Mouse (Mus musculus) embryonic facial prominence, embryonic 10.5 days (tissue): Measurements from ENCODE around the gene Vac14. TPM values are rescaled to one million over a fixed set of nuclear protein-coding genes. Genes with fewer than 3 reads are reported as not detected.

Experiments used
- DNase-seq: peaks from one replicate; pipeline ENCODE4 v3.0.0-alpha.2; 2017; ENCODE audit warnings: low spot score
- H3K27ac ChIP-seq: fragments of 300-500 bp; sonication (generic); replicated peaks from 2 replicates; pipeline ENCODE4 v1.5.1; 2016; ENCODE audit warnings: mild to moderate bottlenecking
- H3K27me3 ChIP-seq: fragments of 300-500 bp; sonication (generic); replicated peaks from 2 replicates; pipeline ENCODE4 v1.6.1; 2016; ENCODE audit warnings: low read depth, mild to moderate bottlenecking; ENCODE audit not compliant: poor library complexity, severe bottlenecking
- H3K36me3 ChIP-seq: fragments of 300-500 bp; sonication (generic); replicated peaks from 2 replicates; pipeline ENCODE4 v1.6.1; 2016; ENCODE audit warnings: mild to moderate bottlenecking, moderate library complexity
- H3K4me1 ChIP-seq: fragments of 300-500 bp; sonication (generic); 2 replicates; pipeline ENCODE4 v1.6.1; 2016
- H3K4me3 ChIP-seq: fragments of 300-500 bp; sonication (generic); 2 replicates; pipeline ENCODE4 v1.5.1; 2016; ENCODE audit warnings: mild to moderate bottlenecking, moderate library complexity
- H3K9me3 ChIP-seq: fragments of 300-500 bp; sonication (generic); 2 replicates; pipeline ENCODE4 v1.6.1; 2016; ENCODE audit warnings: mild to moderate bottlenecking
- WGBS: fragments of 180-500 bp; shearing (Covaris S2); methylation state at CpG from one replicate; pipeline ENCODE4 v1.1.7; 2016; 5-methylcytosine and 5-hydroxymethylcytosine counted together
- polyA plus RNA-seq: library from polyadenylated mRNA; unstranded; fragments of >200 nt; fragmentation: Nextera tagmentation; extraction: Ambion mirVana; gene quantifications from 2 replicates; pipeline ENCODE4 v1.2.1, GENCODE M21; 2016

Gene Vac14
- polyA plus RNA-seq, 1 experiment from 2014 or later = 26.2 TPM

DNA sequence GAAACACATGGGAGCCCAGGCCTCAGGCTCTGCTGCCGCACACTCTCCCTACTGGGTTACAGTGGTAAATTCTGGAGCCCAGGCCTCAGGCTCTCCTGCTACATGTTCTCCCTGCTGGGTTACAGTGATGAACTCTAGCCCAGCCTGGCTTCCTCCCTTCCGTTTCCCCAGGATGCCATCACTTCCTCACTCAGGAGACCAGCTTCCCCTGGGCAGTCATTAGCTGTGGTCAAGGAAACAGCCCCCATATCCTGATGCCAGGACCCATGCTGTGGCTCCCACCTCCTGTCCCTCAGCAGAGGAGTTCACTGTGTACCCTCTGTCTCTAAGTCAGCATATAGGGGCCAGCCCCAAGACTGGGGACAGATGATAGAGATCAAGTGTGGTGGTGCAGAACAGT, 53.7 kb downstream of the Vac14 start:
- Histone ChIP-seq H3K27ac (peak overlapping the region; percentile 24; the same call in 1 of the 2 replicates), H3K27me3 (no peaks in the 10 kb centered on the region), H3K9me3 (no peaks in the 10 kb centered on the region), H3K36me3 (peaks cover 73% of the 10 kb centered on the region), H3K4me1 (peaks cover 9% of the 10 kb centered on the region), H3K4me3 (no peak overlapping the region)
- 82% methylated on average over 2 of the region's 2 CpGs for WGBS
- DNase-seq = no peak

DNA sequence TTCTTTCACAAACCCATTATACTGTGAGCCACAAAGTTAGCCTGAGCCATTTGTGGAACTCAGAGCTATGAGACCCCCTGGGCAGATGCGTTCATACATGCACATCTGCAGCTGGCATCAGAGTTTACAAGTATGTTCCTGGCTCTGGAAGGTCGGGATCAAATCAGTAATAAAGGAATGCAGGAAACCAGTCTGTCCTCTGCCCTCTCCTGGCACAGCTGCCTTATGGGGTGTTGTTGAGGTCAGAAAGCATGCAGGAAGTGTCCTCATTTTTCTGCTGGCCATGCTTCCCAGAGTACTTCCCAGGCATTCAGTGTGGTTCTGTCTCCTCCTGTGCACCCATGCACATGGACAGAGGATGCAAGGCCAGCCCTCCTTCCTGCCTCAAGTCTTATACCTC, 54.8 kb downstream of the Vac14 start:
- WGBS = 81% methylated on average over 2 of the region's 2 CpGs
- Histone ChIP-seq H3K9me3 (no peaks in the 10 kb centered on the region), H3K36me3 (peaks cover 80% of the 10 kb centered on the region), H3K4me3 (no peak overlapping the region), H3K4me1 (peaks cover 19% of the 10 kb centered on the region), H3K27me3 (no peaks in the 10 kb centered on the region), H3K27ac (no peak overlapping the region)
- no peak for DNase-seq

DNA sequence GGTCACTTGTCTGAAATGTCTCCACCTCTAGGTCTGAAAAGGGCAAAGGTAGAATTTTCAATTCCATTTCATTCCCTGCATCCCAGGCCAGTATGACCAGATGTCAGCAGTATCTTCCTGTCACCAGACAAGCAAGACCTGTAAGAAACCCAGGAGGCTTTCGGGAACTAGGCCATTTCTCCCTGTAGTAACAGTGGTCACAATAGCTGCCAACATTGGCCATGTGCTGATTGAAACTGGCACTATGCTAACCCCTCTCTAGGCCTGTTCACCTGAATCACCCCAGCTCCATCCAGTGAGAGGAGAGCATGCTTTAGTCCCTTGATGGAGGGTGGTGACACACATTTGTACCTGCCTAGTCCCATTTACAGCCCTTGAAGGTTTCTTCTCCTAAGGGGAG, 56.2 kb downstream of the Vac14 start:
- WGBS = 95% methylated on average over 1 of the region's 1 CpGs
- H3K4me1 ChIP-seq = peaks cover 19% of the 10 kb centered on the region
- peaks cover 79% of the 10 kb centered on the region for H3K36me3 ChIP-seq
- no peaks in the 10 kb centered on the region for H3K9me3 ChIP-seq
- DNase-seq = no peak
- H3K27ac ChIP-seq = no peak overlapping the region
- H3K27me3 ChIP-seq = no peaks in the 10 kb centered on the region
- H3K4me3 ChIP-seq = no peak overlapping the region

DNA sequence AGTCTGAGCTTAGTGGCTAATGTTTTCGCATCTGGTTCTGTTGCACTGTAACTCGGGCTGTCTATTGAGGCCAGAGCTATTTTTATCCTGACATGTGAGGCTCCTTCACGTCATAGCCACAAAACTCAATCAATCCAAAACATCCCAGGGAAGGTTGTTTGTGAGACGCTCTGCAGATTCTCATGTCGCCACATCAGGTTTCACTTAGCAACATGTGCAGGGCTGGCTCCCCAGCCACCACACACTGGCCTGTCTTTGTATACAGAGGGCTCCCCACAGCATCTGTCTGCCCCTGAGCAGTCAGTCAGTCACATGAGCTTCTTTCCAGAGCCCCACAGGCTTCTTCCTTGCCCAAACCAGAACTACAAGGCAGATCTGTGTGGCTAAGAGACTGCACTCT, 58.3 kb downstream of the Vac14 start:
- Histone ChIP-seq H3K4me3 (no peak overlapping the region), H3K27me3 (no peaks in the 10 kb centered on the region), H3K27ac (peak overlapping the region; percentile 85), H3K9me3 (no peaks in the 10 kb centered on the region), H3K36me3 (peaks cover 64% of the 10 kb centered on the region), H3K4me1 (peaks cover 19% of the 10 kb centered on the region)
- DNase-seq = peak; percentile 76
- 53% methylated on average over 5 of the region's 5 CpGs for WGBS

DNA sequence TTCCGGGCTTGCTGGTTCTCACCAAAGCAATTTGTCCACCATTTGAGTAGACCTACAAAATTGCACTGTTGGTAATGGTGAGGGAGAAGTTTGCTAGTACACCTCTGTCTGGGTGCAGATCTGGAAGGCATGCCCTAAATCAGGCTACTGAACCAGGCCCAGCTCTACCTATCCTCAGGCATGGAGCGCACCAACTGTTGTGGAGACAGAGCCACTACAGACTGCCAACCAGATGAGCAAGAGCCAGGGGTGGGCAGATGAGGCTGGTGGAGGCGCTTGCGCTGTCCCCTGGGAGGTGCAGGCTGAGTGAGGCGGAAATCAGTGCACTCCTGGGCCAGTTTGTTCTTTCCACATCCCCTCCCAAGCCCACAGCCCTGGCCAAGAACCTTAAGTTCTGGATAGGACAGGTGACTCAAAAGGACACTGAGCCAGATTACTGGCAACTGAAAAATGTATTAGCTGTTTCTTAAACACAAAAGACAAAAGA, 58.8 kb downstream of the Vac14 start:
- H3K36me3 ChIP-seq = peaks cover 60% of the 10 kb centered on the region
- H3K4me3 ChIP-seq = no peak overlapping the region
- 83% methylated on average over 5 of the region's 5 CpGs for WGBS
- no peaks in the 10 kb centered on the region for H3K27me3 ChIP-seq
- DNase-seq = no peak
- H3K27ac ChIP-seq = peak overlapping the region; percentile 85
- H3K9me3 ChIP-seq = no peaks in the 10 kb centered on the region
- peaks cover 19% of the 10 kb centered on the region for H3K4me1 ChIP-seq

DNA sequence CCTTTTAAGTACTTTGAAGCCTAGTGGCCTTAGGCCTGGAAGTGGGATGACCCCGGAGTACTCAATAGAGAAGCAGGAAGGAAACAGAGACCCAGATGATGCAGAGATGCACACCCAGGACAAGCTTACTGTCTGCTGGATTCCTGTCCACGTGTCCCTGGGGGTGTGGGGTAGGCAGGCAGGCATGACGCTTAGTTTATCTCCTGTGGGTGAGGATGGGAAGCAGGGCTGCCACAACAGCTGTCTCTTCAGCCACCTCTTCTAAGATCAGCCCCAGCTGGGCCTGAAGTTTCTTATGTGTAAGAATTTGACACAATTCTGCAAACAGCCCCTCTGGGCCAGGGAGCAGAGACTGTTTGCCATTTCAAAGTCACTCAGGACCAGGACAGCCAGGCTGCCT, 60.6 kb downstream of the Vac14 start:
- Histone ChIP-seq H3K36me3 (peaks cover 61% of the 10 kb centered on the region), H3K4me1 (peaks cover 19% of the 10 kb centered on the region), H3K27ac (no peak overlapping the region), H3K4me3 (no peak overlapping the region), H3K27me3 (no peaks in the 10 kb centered on the region), H3K9me3 (no peaks in the 10 kb centered on the region)
- 73% methylated on average over 3 of the region's 3 CpGs for WGBS
- no peak for DNase-seq

DNA sequence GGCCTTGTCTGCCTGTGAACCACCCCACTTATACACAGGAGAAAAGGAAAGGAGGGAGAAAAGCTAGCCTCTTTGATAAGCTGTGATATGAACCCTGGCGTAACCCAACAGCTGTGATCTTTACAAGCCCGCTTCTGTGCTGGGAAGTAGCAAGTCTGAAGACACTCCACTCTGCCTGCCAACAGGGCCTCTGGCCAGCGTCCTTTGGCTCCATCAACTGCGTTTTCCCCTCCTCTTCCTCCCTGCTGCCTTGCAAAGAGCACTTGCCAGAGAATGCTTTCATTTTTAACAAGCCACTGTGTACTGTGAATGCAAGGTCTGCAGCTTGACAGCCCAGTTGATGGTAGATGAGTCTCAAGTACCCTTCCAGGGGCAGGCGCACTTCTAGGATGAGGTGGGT, 69.3 kb downstream of the Vac14 start:
- WGBS = 94% methylated on average over 5 of the region's 5 CpGs
- Histone ChIP-seq H3K9me3 (no peaks in the 10 kb centered on the region), H3K27me3 (no peaks in the 10 kb centered on the region), H3K4me3 (no peak overlapping the region), H3K36me3 (peaks cover 82% of the 10 kb centered on the region), H3K4me1 (peaks cover 8% of the 10 kb centered on the region), H3K27ac (no peak overlapping the region; the same call in 1 of the 2 replicates)
- no peak for DNase-seq

DNA sequence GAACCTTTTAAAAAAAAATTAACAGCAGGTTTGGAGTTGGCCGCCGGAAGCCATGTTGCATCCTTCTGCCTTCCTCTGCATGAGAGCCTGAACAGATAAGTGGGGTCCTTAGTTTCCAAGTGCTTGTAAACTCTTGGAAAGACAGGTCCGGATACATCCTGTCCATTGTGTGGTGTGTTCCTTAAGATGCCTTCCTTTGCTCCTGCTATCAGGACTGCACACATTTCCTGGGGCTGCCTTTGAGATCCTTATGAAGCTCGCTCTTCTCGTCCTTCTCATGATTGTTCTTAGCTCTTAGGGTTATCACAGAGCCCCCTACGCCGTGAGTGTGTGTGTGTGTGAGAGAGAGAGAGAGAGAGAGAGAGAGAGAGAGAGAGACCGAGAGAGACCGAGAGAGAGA, 71.6 kb downstream of the Vac14 start:
- no peak for DNase-seq
- Histone ChIP-seq H3K36me3 (peaks cover 73% of the 10 kb centered on the region), H3K27me3 (no peaks in the 10 kb centered on the region), H3K4me1 (peaks cover 8% of the 10 kb centered on the region), H3K9me3 (no peaks in the 10 kb centered on the region), H3K27ac (no peak overlapping the region), H3K4me3 (no peak overlapping the region)
- WGBS = 82% methylated on average over 9 of the region's 9 CpGs

DNA sequence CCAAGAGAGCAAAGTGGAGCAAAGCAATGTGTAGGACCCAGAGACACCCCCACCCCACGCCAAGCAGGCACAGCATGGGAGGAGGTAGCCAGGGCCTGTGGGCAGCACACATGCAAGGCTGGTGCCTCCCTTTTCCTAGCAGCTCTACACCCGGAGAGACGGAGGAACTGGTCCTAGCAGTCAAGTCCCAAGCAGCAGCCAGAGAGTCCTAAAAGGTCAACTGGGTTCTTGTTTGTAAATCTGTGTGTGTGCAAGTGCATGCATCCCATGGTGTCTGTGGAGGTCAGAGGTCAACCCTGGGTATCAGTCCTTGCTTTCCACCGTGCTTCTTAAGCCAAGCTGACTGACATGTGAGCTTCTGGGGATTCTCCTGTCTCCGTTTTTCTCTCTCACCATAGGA, 75.8 kb downstream of the Vac14 start:
- H3K9me3 ChIP-seq = no peaks in the 10 kb centered on the region
- WGBS = 63% methylated on average over 5 of the region's 5 CpGs
- no peaks in the 10 kb centered on the region for H3K27me3 ChIP-seq
- peaks cover 57% of the 10 kb centered on the region for H3K36me3 ChIP-seq
- peaks cover 3% of the 10 kb centered on the region for H3K4me1 ChIP-seq
- H3K27ac ChIP-seq = no peak overlapping the region
- H3K4me3 ChIP-seq = no peak overlapping the region
- no peak for DNase-seq

DNA sequence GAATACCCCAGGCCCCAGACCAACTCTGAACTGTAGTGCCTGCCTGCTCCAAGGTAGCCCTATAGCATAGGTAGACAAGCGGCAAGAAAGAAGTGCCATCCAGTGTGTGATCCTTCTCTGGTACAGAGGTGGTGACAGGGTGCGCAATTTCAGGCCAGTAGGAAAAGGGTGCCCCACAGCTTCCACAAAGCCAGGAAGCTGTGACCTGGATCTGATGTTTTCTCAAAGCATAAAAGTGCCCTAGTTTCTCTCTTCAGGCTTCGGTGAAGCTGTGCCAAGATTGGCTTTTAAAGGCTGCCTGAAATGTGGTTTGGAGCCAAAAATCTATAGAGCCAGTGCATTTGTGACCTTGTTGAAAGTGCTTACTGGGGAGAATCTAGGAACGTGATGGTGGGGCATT, 76.4 kb downstream of the Vac14 start:
- no peaks in the 10 kb centered on the region for H3K9me3 ChIP-seq
- no peak overlapping the region for H3K27ac ChIP-seq
- WGBS = 91% methylated on average over 4 of the region's 4 CpGs

DNA sequence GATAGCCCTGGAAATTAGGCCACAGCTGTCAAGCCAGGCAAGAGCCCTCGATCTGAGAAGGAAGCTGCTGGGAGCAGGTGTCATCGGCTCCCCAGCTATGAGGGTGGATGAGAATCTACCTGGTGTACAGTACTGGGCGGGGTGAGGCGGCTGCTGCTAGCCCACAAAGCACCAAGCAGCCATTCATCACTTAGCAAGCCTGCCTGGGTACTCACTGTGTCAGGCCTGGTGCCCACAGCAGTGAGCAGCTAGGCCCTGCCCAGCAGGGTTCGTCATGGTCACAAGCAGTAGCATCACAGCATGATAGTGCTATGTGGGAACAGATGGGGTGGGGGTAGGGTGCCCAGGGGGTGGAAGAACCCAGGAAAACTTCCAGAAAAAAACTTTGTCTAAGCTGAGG, 77.0 kb downstream of the Vac14 start:
- no peak for DNase-seq
- H3K4me1 ChIP-seq = no peaks in the 10 kb centered on the region
- H3K9me3 ChIP-seq = no peaks in the 10 kb centered on the region
- peaks cover 52% of the 10 kb centered on the region for H3K36me3 ChIP-seq
- no peaks in the 10 kb centered on the region for H3K27me3 ChIP-seq
- 89% methylated on average over 5 of the region's 5 CpGs for WGBS
- H3K27ac ChIP-seq = no peak overlapping the region
- H3K4me3 ChIP-seq = no peak overlapping the region

More for the DNA sequence above, 76.4 kb downstream of the Vac14 start:
- H3K27me3 ChIP-seq = no peaks in the 10 kb centered on the region
- peaks cover 58% of the 10 kb centered on the region for H3K36me3 ChIP-seq
- no peak for DNase-seq
- H3K4me1 ChIP-seq = no peaks in the 10 kb centered on the region
- no peak overlapping the region for H3K4me3 ChIP-seq

DNA sequence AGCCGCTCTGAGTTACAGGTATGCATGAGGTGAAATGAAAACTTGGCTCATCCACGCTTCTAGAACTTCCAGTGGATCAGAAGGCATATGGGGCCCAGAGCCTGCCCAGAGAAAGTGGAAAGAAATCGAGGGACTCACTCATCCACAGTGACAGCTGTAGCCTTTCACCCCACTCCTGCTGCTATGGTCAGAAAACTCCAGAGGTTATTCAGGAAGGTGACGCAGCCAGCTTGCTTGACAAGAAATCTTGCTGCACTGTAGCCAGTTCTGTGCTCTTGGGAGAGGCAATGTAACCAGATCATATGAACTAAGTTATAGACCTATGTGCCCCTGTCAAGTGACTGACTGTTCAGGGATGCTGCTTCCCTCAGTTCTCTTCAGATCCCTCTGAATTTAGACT, 77.7 kb downstream of the Vac14 start:
- no peak overlapping the region for H3K27ac ChIP-seq
- DNase-seq = no peak
- WGBS = 88% methylated on average over 4 of the region's 4 CpGs
- no peak overlapping the region for H3K4me3 ChIP-seq
- no peaks in the 10 kb centered on the region for H3K9me3 ChIP-seq
- H3K4me1 ChIP-seq = no peaks in the 10 kb centered on the region
- no peaks in the 10 kb centered on the region for H3K27me3 ChIP-seq
- peaks cover 49% of the 10 kb centered on the region for H3K36me3 ChIP-seq

DNA sequence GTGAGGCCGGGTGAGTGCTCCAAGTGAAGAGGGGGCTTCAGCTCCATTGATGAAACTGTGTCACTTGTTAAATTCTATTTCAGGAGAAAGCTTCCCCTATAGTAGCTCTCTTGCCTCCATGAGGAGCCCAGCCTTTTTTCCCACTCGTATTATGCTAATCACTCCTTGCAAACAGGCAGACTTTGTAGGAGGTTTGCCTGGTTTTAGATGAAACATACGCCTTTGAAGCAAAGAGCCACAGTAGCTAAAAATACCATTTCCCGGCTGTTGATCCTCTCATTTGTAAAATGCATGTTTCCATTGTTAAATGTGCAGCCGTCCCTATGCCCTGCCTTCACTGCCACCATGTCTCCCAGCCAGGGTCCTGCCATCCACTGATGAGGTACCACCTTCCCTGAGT, 79.2 kb downstream of the Vac14 start:
- Histone ChIP-seq H3K9me3 (no peaks in the 10 kb centered on the region), H3K4me1 (peaks cover 7% of the 10 kb centered on the region), H3K36me3 (peaks cover 52% of the 10 kb centered on the region), H3K27me3 (no peaks in the 10 kb centered on the region), H3K27ac (no peak overlapping the region), H3K4me3 (no peak overlapping the region)
- 89% methylated on average over 5 of the region's 5 CpGs for WGBS
- no peak for DNase-seq

DNA sequence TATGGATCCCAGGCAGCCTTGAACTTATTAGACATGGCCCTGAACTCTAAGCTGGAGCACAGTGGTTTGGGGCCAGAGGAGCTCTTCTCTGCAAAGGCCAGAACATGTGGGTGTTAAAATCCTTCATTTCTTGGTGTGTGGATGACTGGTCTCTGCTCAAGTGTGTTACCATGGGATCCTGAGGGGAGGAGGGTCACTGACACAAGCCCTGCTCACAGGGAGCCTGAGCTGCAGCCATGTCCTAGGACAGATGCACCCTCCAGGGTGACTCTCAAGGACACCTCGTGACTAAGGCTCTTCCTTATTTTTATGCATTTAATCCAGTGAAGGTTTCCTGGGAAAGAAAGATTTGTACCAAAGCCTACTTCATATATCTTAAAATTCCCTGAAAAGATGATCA, 79.7 kb downstream of the Vac14 start:
- Histone ChIP-seq H3K27me3 (no peaks in the 10 kb centered on the region), H3K36me3 (peaks cover 49% of the 10 kb centered on the region), H3K9me3 (no peaks in the 10 kb centered on the region), H3K27ac (no peak overlapping the region), H3K4me3 (no peak overlapping the region), H3K4me1 (peaks cover 13% of the 10 kb centered on the region)
- DNase-seq = no peak
- 88% methylated on average over 1 of the region's 1 CpGs for WGBS
